In genomic region chr3:107583893-107584292, GRCm38 (mm10) we compare ENCODE assay signal across 26 mouse cellular contexts. TPM values are rescaled to one million over a fixed set of nuclear protein-coding genes. Genes with fewer than 3 reads are reported as not detected.
A peak's percentile ranks its signal among the peaks of the same experiment; 100 is the strongest.
DNase-seq lines count a peak whose midpoint lies in the region; ATAC-seq and TF ChIP-seq lines count a peak whose summit lies in the region.
"Had no signal": no experiment of that assay in that cellular context is flagged by ENCODE, and none has a peak within 500 bp of the region (broad histone marks: within the 10 kb centered on the region; RNA-seq: fewer than 3 reads in every experiment).

No protein-coding gene starts in this region.

- no peaks in the 10 kb centered on the region for H3K36me3 ChIP-seq in forebrain, embryonic 11.5 days (ENCODE audit: control insufficient read depth, insufficient read depth, low read length)
- H3K36me3 ChIP-seq in forebrain, postnatal 0 days (ENCODE audit: insufficient read depth), result no peaks in the 10 kb centered on the region
- H3K36me3 ChIP-seq in neural tube, embryonic 15.5 days, result no peaks in the 10 kb centered on the region
- no peaks in the 10 kb centered on the region for H3K36me3 ChIP-seq in embryonic facial prominence, embryonic 14.5 days (ENCODE audit: control insufficient read depth, insufficient read depth, low read length)
- H3K36me3 ChIP-seq in limb, embryonic 12.5 days, result no peaks in the 10 kb centered on the region
- H3K36me3 ChIP-seq: heart, embryonic 12.5 days; hindbrain, embryonic 10.5 days had no signal

- H3K27ac ChIP-seq in forebrain, embryonic 11.5 days (ENCODE audit: low read depth, low read length), result no peak overlapping the region
- H3K27ac ChIP-seq in forebrain, postnatal 0 days (ENCODE audit: low read depth, low read length), result no peak overlapping the region
- H3K27ac ChIP-seq in neural tube, embryonic 15.5 days (replicated peaks), result no peak overlapping the region
- peak overlapping the region; percentile 53; the same call in 1 of the 2 replicates for H3K27ac ChIP-seq in embryonic facial prominence, embryonic 14.5 days (replicated peaks; ENCODE audit: low read depth, low read length)
- H3K27ac ChIP-seq in limb, embryonic 12.5 days, result no peak overlapping the region
- H3K27ac ChIP-seq: forebrain, embryonic 13.5 days; hindbrain, embryonic 10.5 days had no signal

- no peak for TF ChIP-seq CTCF in forebrain, postnatal 0 days (IDR thresholded peaks at IDR 0.05; ENCODE audit: low read depth)

- H3K4me1 ChIP-seq in forebrain, embryonic 11.5 days (replicated peaks; ENCODE audit: control insufficient read depth, insufficient read depth, low read length), result 0 out of 2 replicates have a peak, but pooled peaks cover 5% of the 10 kb centered on the region
- peaks cover 7% of the 10 kb centered on the region; the same call in 1 of the 2 replicates for H3K4me1 ChIP-seq in forebrain, postnatal 0 days (ENCODE audit: insufficient read depth)
- H3K4me1 ChIP-seq in neural tube, embryonic 15.5 days, result peaks cover 10% of the 10 kb centered on the region
- H3K4me1 ChIP-seq in embryonic facial prominence, embryonic 14.5 days (ENCODE audit: control insufficient read depth, insufficient read depth, low read length), result 0 out of 2 replicates have a peak, but pooled peaks cover 12% of the 10 kb centered on the region
- peaks cover 51% of the 10 kb centered on the region for H3K4me1 ChIP-seq in limb, embryonic 12.5 days (replicated peaks)

- H3K27me3 ChIP-seq in forebrain, embryonic 11.5 days (ENCODE audit: control insufficient read depth, insufficient read depth, low read length), result peaks cover 67% of the 10 kb centered on the region
- peaks cover 57% of the 10 kb centered on the region for H3K27me3 ChIP-seq in forebrain, postnatal 0 days (ENCODE audit: insufficient read depth, low read length)
- peaks cover 94% of the 10 kb centered on the region for H3K27me3 ChIP-seq in neural tube, embryonic 15.5 days (replicated peaks)
- H3K27me3 ChIP-seq in embryonic facial prominence, embryonic 14.5 days (replicated peaks; ENCODE audit: control insufficient read depth, insufficient read depth, low read length), result peaks cover 86% of the 10 kb centered on the region
- peaks cover 91% of the 10 kb centered on the region for H3K27me3 ChIP-seq in limb, embryonic 12.5 days

- H3K9me3 ChIP-seq in forebrain, embryonic 11.5 days (ENCODE audit: control insufficient read depth, low read length), result no peaks in the 10 kb centered on the region
- H3K9me3 ChIP-seq in forebrain, postnatal 0 days (ENCODE audit: low read length), result no peaks in the 10 kb centered on the region
- no peaks in the 10 kb centered on the region for H3K9me3 ChIP-seq in neural tube, embryonic 15.5 days (replicated peaks)
- H3K9me3 ChIP-seq in embryonic facial prominence, embryonic 14.5 days (ENCODE audit: control insufficient read depth, low read length), result no peaks in the 10 kb centered on the region
- H3K9me3 ChIP-seq in limb, embryonic 12.5 days, result no peaks in the 10 kb centered on the region
- H3K9me3 ChIP-seq: forebrain, embryonic 13.5 days; heart, embryonic 12.5 days; hindbrain, embryonic 10.5 days had no signal

- no peak overlapping the region for H3K9ac ChIP-seq in forebrain, embryonic 11.5 days (ENCODE audit: low read length)
- no peak overlapping the region for H3K9ac ChIP-seq in forebrain, postnatal 0 days
- H3K9ac ChIP-seq in neural tube, embryonic 15.5 days (replicated peaks), result no peak overlapping the region
- 0 out of 2 replicates have a peak overlapping the region, but pooled peaks have one; percentile 67 for H3K9ac ChIP-seq in embryonic facial prominence, embryonic 14.5 days (ENCODE audit: low read depth, low read length)
- no peak overlapping the region for H3K9ac ChIP-seq in limb, embryonic 12.5 days (replicated peaks)
- H3K9ac ChIP-seq: forebrain, embryonic 13.5 days; heart, embryonic 12.5 days had no signal

- 8% methylated on average over 1 of the region's 1 CpGs for WGBS in forebrain, embryonic 11.5 days
- 4% methylated on average over 1 of the region's 1 CpGs for WGBS in forebrain, postnatal 0 days
- 6% methylated on average over 1 of the region's 1 CpGs for WGBS in neural tube, embryonic 15.5 days
- WGBS in embryonic facial prominence, embryonic 14.5 days, result 26% methylated on average over 1 of the region's 1 CpGs
- WGBS in limb, embryonic 12.5 days, result 8% methylated on average over 1 of the region's 1 CpGs

- no peak overlapping the region for H3K4me2 ChIP-seq in forebrain, embryonic 11.5 days (ENCODE audit: low read depth, low read length, severe bottlenecking)
- no peak overlapping the region for H3K4me2 ChIP-seq in forebrain, postnatal 0 days (ENCODE audit: low read depth)
- H3K4me2 ChIP-seq in neural tube, embryonic 15.5 days, result no peak overlapping the region
- H3K4me2 ChIP-seq in embryonic facial prominence, embryonic 14.5 days (ENCODE audit: low read depth, low read length), result no peak overlapping the region
- H3K4me2 ChIP-seq in limb, embryonic 12.5 days, result peak overlapping the region; percentile 81

- ATAC-seq in forebrain, embryonic 11.5 days (replicated peaks; ENCODE audit: low FRiP score), result no peak
- no peak for ATAC-seq in forebrain, postnatal 0 days
- no peak for ATAC-seq in neural tube, embryonic 15.5 days (ENCODE audit: low FRiP score)
- ATAC-seq in embryonic facial prominence, embryonic 14.5 days (ENCODE audit: low read depth), result no peak
- no peak for ATAC-seq in limb, embryonic 12.5 days (ENCODE audit: insufficient number of reproducible peaks, insufficient read depth, low FRiP score, low TSS enrichment, low read depth)
- ATAC-seq: forebrain, embryonic 13.5 days; hindbrain, embryonic 16.5 days; inflammation-experienced regulatory T-cells, adult 6 months; intestine, postnatal 0 days had no signal

- peak; percentile 36 for DNase-seq in forebrain, embryonic 11.5 days (ENCODE audit: low spot score)
- DNase-seq in forebrain, postnatal 0 days, result no peak
- peak; percentile 44 for DNase-seq in neural tube, embryonic 10.5 days (ENCODE audit: extremely low spot score, low spot score)
- no peak for DNase-seq in embryonic facial prominence, embryonic 14.5 days (ENCODE audit: low spot score)
- no peak for DNase-seq in frontal cortex, postnatal 36 days (ENCODE audit: low spot score in 2 of 2)
- DNase-seq in thymus, postnatal 25 days, result no peak
- DNase-seq: adrenal gland, adult 2 months; adrenal gland, postnatal 25 days; cerebellum, adult 18-20 months; cerebellum, adult 9-11 months; cerebellum, postnatal 36 days; gastrocnemius, postnatal 14 days had no signal

- H3K4me3 ChIP-seq in forebrain, embryonic 11.5 days (ENCODE audit: low read depth, low read length), result no peak overlapping the region
- H3K4me3 ChIP-seq in forebrain, postnatal 0 days (ENCODE audit: low read depth, low read length), result no peak overlapping the region
- no peak overlapping the region for H3K4me3 ChIP-seq in neural tube, embryonic 15.5 days (replicated peaks)
- no peak overlapping the region for H3K4me3 ChIP-seq in embryonic facial prominence, embryonic 14.5 days (ENCODE audit: low read depth, low read length)
- no peak overlapping the region for H3K4me3 ChIP-seq in limb, embryonic 12.5 days (replicated peaks)
- H3K4me3 ChIP-seq: erythroblast, embryonic 14.5 days had no signal

RNA-seq across cellular contexts. Expression of gene Alx3, which starts 10.9 kb away (rescaled TPM):
- polyA plus RNA-seq in forebrain, embryonic 11.5 days (2014; fragmentation: Nextera tagmentation; extraction: Ambion mirVana), result 14.7 and 16.9 TPM in 2 replicates
- 2.2 and 3.3 TPM in 2 replicates for total RNA-seq in forebrain, postnatal 0 days (2014; rRNA removed)
- polyA plus RNA-seq in forebrain, postnatal 0 days (2015; fragmentation: Nextera tagmentation; extraction: Ambion mirVana), result 3.7 and 5.2 TPM in 2 replicates
- 0.09 TPM in 1 of 2 replicates, not detected in the other for polyA plus RNA-seq in neural tube, embryonic 15.5 days (2015; fragmentation: Nextera tagmentation; extraction: Ambion mirVana)
- 9.2 and 13.5 TPM in 2 replicates for polyA plus RNA-seq in embryonic facial prominence, embryonic 14.5 days (2014; fragmentation: Nextera tagmentation; extraction: Ambion mirVana)
- 14.5 and 15.1 TPM in 2 replicates for polyA plus RNA-seq in limb, embryonic 12.5 days (2016; fragmentation: Nextera tagmentation; extraction: Ambion mirVana)
- total RNA-seq: adrenal gland, adult 2 months; adrenal gland, postnatal 25 days; gastrocnemius, postnatal 14 days; granulocyte monocyte progenitor cell, adult 5-6 weeks; heart, adult 8-10 months; heart, postnatal 25 days had no signal
- polyA plus RNA-seq: adrenal gland, adult 2 months; erythroblast, embryonic 14.5 days; inflammation-experienced regulatory T-cells, adult 6 months; intestine, postnatal 0 days had no signal

RNA-seq across cellular contexts. Expression of gene Ubl4b, which starts 29.0 kb away (rescaled TPM):
- polyA plus RNA-seq in forebrain, embryonic 11.5 days (2014; fragmentation: Nextera tagmentation; extraction: Ambion mirVana), result not detected in 2 replicates
- total RNA-seq in forebrain, postnatal 0 days (2014; rRNA removed), result 0.23 TPM in 1 of 2 replicates, not detected in the other
- not detected in 2 replicates for polyA plus RNA-seq in forebrain, postnatal 0 days (2015; fragmentation: Nextera tagmentation; extraction: Ambion mirVana)
- not detected in 2 replicates for polyA plus RNA-seq in neural tube, embryonic 15.5 days (2015; fragmentation: Nextera tagmentation; extraction: Ambion mirVana)
- not detected in 2 replicates for polyA plus RNA-seq in embryonic facial prominence, embryonic 14.5 days (2014; fragmentation: Nextera tagmentation; extraction: Ambion mirVana)
- 0.15 and 0.24 TPM in 2 replicates for polyA plus RNA-seq in limb, embryonic 12.5 days (2016; fragmentation: Nextera tagmentation; extraction: Ambion mirVana)
- total RNA-seq: adrenal gland, adult 2 months; adrenal gland, postnatal 25 days; ES-E14; gastrocnemius, postnatal 14 days; granulocyte monocyte progenitor cell, adult 5-6 weeks; heart, adult 8-10 months; heart, postnatal 25 days had no signal
- polyA plus RNA-seq: adrenal gland, adult 2 months; erythroblast, embryonic 14.5 days; forebrain, embryonic 13.5 days; heart, embryonic 12.5 days; hindbrain, embryonic 10.5 days; hindbrain, embryonic 16.5 days; inflammation-experienced regulatory T-cells, adult 6 months; intestine, postnatal 0 days had no signal

RNA-seq across cellular contexts. Expression of gene Gm10961, which starts 47.2 kb away (rescaled TPM):
- not detected in 2 replicates for polyA plus RNA-seq in forebrain, embryonic 11.5 days (2014; fragmentation: Nextera tagmentation; extraction: Ambion mirVana)
- total RNA-seq in forebrain, postnatal 0 days (2014; rRNA removed), result not detected in 2 replicates
- polyA plus RNA-seq in forebrain, postnatal 0 days (2015; fragmentation: Nextera tagmentation; extraction: Ambion mirVana), result not detected in 2 replicates
- not detected in 2 replicates for polyA plus RNA-seq in neural tube, embryonic 15.5 days (2015; fragmentation: Nextera tagmentation; extraction: Ambion mirVana)
- not detected in 2 replicates for polyA plus RNA-seq in embryonic facial prominence, embryonic 14.5 days (2014; fragmentation: Nextera tagmentation; extraction: Ambion mirVana)
- polyA plus RNA-seq in limb, embryonic 12.5 days (2016; fragmentation: Nextera tagmentation; extraction: Ambion mirVana), result not detected in 2 replicates
- total RNA-seq: adrenal gland, adult 2 months; adrenal gland, postnatal 25 days; ES-E14; gastrocnemius, postnatal 14 days; granulocyte monocyte progenitor cell, adult 5-6 weeks; heart, adult 8-10 months; heart, postnatal 25 days had no signal
- polyA plus RNA-seq: adrenal gland, adult 2 months; erythroblast, embryonic 14.5 days; forebrain, embryonic 13.5 days; heart, embryonic 12.5 days; heart, embryonic 16.5 days; hindbrain, embryonic 10.5 days; hindbrain, embryonic 16.5 days; inflammation-experienced regulatory T-cells, adult 6 months; intestine, postnatal 0 days had no signal

RNA-seq across cellular contexts. Expression of gene Strip1, which starts 47.6 kb away (rescaled TPM):
- polyA plus RNA-seq in forebrain, embryonic 11.5 days (2014; fragmentation: Nextera tagmentation; extraction: Ambion mirVana), result 92.2 and 100 TPM in 2 replicates
- 115 and 135 TPM in 2 replicates for total RNA-seq in forebrain, postnatal 0 days (2014; rRNA removed)
- 92.6 and 108 TPM in 2 replicates for polyA plus RNA-seq in forebrain, postnatal 0 days (2015; fragmentation: Nextera tagmentation; extraction: Ambion mirVana)
- 118 and 138 TPM in 2 replicates for polyA plus RNA-seq in neural tube, embryonic 15.5 days (2015; fragmentation: Nextera tagmentation; extraction: Ambion mirVana)
- polyA plus RNA-seq in embryonic facial prominence, embryonic 14.5 days (2014; fragmentation: Nextera tagmentation; extraction: Ambion mirVana), result 53.7 and 59.7 TPM in 2 replicates
- 79.8 and 79.9 TPM in 2 replicates for polyA plus RNA-seq in limb, embryonic 12.5 days (2016; fragmentation: Nextera tagmentation; extraction: Ambion mirVana)

Comparison
In these comparisons a context has a peak if more than half of its experiments do, and no peak if none do; other contexts are left out.
1. DNase-seq: peak in forebrain, embryonic 11.5 days (single experiment) and neural tube, embryonic 10.5 days (single experiment); none in forebrain, postnatal 0 days (single experiment), embryonic facial prominence, embryonic 14.5 days (single experiment), frontal cortex, postnatal 36 days (0 of 2) and thymus, postnatal 25 days (single experiment).